Mouse (Mus musculus): ENCODE measurements around the gene Abcd3.
"Not testable (repeated sequence)": the region's sequence is repeated elsewhere in the genome, so short reads cannot be mapped to it uniquely, and the experiment has no call there.

Gene Abcd3

DNA sequence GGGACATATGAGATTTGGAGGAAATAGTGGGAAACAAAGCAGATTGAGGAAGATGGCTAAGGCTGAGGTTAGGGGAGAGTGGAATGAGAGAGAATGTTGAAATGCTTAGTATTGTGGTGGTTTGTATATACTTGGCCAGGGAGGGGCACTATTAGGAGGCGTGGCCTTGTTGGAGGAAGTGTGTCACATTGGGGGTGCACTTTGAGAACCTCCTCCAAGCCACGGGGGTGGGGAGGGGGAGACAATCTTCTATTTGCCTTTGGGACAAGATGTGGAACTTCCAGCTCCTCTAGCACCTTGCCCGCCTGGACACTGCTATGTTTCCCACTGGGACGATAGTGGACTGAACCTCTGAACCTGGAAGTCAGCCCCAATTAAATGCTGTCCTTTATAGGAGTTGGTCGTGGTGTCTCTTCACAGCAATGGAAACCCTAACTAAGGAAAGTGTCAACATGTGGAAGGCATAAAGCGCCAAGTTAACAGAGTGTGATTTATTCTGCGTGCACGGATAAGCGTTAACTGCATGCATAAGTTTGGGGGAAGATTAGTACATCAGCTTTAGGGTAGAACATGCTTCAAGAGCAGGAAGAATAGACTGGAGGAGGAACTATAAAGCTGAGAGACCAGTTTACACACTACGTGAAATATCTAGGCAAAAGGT lies 3.8 kb upstream of the Abcd3 start:
- DNase-seq (ENCODE audit: low read depth, low spot score): no peak

DNA sequence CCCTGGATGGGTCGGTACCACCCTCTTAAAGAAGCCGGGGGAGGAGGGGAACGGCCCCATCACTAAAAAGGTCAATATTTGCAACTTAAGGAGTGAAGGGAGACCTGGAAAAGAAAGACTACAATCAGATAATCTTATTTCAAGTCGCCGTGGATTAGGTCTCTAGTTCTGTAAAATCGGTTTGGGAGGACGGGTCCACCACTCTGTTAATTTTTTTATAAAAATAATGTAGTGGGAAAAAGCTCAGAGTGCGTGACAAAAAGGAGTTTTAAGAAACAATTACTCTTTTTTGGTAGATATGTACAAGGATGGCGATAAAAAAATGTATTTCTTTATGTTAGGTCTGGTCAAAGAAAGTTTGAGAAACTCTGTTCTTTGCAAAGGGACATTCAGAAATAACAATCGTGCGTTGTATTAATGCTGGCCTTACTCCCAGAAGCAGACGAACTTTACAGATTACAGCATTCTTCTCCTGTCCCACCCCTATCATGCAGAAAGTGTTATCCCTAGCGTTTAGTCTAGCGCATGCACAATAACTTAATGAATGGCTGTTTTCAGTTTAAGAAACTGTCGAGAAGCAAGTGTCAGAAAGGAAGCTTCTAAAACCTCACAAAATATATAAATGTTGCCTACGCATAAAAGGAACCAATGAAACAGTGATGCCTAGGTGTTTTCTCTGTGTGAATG lies 590 bp upstream of the Abcd3 start:
- no peak for DNase-seq (ENCODE audit: low read depth, low spot score)

- DNase-seq (ENCODE audit: low read depth, low spot score): no peak
Measured at GRCm38 (mm10) chr3:121814413-121814864, 663 bp downstream of the Abcd3 start.

DNA sequence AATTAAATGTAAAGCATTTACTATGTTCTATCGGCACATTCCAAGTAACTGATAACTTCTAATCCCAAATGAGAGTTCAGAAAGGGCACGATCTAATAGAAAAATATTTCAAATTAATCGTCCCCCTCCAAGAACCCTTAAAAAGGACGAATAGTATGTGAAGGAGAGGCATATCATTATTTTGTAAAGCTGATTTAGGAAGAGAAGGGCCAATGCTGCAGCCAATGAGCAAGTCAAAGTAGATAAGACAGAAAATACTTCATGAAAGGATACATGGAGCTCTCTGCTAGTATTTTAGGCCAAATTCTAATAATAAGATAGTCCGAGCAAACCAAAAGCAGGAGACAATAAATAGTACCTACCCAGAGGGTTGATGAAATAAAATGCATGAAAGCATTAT lies 1.3 kb downstream of the Abcd3 start:
- DNase-seq (ENCODE audit: low read depth, low spot score): no peak

GRCm38 (mm10) chr3:121808246-121808645 lies 6.9 kb downstream of the Abcd3 start:
- DNase-seq (ENCODE audit: low read depth, low spot score): no peak

GRCm38 (mm10) chr3:121794214-121794613 lies 20.9 kb downstream of the Abcd3 start:
- no peak for DNase-seq (ENCODE audit: low read depth, low spot score)

DNA sequence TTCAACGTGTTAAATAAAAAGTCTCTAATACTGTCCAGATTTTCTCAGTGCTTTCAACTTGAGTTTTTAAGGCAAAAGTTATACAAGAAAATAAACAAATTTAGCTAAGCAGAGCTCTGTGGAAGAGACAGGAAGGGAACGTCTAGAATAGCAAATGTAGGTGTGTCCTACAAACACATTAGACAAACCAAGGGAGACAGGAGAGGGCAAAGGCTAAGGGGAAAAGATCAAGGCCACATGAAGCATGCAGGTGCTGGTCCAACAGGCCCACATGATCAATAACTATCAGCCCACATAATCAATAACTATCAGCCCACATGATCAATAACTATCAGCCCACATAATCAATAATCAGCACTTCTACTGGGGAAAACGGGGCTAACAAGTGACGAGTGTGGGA lies 22.9 kb downstream of the Abcd3 start:
- DNase-seq (ENCODE audit: low read depth, low spot score): no peak

GRCm38 (mm10) chr3:121790442-121790841 lies 24.7 kb downstream of the Abcd3 start:
- no peak for DNase-seq (ENCODE audit: low read depth, low spot score)

DNA sequence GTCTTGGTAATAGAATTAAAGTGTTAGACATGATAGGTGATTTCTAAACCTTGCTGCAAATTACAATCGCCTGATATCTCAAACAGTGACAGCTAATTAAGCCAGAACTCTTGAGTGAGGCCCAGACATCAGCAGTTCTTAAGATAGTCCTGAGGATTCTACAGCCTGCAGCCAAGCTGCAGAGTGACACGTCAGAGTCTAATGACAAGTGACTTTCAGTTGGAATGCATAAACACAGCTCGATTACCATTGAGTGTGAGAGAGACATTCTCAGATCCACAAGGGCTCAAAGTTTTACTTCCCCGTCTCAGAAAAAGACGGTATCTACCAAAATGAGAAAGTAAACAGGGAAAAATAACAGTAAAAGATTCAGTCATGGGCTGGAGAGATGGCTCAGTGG lies 25.3 kb downstream of the Abcd3 start:
- DNase-seq (ENCODE audit: low read depth, low spot score): no peak

- no peak for DNase-seq (ENCODE audit: low read depth, low spot score)
Measured at GRCm38 (mm10) chr3:121783020-121783419, 32.1 kb downstream of the Abcd3 start.

DNA sequence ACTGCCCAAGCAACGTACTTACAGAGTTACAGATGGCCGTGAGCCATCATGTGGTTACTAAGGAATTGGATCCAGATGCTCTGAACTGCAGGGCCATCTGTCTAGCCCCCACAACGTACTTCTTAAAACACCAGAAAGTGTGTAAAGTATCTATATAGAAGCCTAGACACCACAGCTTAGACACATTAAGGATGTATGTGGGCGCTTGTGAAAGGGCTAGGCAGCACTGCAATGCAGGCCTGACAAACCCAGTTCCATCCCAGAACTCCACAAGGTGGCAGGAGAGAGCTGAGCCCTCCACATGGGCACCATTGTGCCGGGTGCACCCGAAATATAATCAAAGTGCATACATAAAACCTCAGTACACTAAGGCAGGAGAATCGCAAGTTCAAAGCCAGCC lies 37.2 kb downstream of the Abcd3 start:
- DNase-seq (ENCODE audit: low read depth, low spot score): no peak

DNA sequence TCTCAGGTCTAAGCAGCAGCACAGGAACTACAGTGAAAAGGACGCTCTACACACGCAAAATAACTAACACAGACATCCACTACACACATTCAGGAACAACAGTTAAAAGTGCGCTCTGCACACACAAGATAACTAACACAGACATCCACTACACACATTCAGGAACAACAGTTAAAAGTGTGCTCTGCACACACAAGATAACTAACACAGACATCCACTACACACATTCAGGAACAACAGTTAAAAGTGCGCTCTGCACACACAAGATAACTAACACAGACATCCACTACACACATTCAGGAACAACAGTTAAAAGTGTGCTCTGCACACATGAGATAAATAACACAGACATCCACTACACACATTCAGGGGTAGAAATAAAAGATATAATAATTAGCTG lies 41.8 kb downstream of the Abcd3 start:
- DNase-seq (ENCODE audit: low read depth, low spot score): not testable (repeated sequence)

GRCm38 (mm10) chr3:121768770-121769169 lies 46.3 kb downstream of the Abcd3 start:
- DNase-seq (ENCODE audit: low read depth, low spot score): no peak

DNA sequence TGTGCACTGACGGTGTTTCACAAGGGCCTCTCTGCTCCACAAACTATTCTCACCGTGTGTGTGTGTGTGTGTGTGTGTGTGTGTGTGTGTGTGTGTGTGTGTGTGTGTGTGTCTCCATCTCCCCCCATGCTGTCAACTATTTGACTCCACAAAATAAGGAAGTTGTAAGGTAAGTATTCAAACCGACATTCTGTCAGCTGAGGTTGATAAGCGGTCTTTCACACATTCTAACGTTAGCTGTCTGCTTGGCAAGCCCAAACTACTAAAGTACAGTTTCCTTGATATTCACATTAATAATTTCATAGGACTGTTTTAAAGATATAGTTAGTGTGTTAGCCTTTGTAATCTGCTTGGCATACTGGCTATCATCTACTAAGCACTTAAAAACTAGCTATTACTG lies 48.3 kb downstream of the Abcd3 start:
- no peak for DNase-seq (ENCODE audit: low read depth, low spot score)

- DNase-seq (ENCODE audit: low read depth, low spot score): no peak
Measured at GRCm38 (mm10) chr3:121766048-121766447, 49.1 kb downstream of the Abcd3 start.

DNA sequence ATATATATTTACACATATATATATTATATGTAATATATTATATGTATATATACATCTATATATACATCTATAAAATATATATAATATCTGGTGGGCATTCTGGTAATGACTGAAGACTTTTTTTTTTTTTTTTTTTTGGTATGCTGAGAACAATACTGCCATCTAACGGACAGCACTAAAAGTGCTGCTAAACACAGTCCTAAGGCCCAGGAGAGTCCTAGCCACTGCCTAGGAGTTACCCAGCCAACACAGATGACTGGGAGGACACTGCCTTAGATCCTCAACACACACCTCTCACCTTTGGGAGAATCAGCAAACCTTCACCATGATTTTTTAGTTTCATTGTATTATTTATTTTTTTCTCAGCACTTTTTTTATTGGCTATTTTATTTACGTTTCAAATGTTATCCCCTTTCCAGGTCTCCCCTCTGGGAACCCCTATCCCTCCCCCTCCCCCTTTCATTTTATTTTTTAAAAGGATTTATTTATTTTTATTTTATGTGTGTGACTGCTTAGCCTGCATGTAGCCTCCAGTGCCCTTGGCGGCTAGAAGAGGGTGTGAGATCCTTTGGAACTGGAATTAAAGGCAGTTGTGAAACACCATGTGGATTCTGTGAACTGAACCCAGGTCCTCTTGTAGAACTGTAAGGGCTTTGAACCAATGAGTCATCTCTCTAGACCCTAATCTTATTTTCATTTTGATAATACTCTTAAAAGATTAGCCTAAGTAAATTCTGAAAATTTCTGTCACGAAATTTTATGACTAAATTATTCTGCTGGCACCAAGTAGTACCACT lies 52.8 kb downstream of the Abcd3 start:
- DNase-seq (ENCODE audit: low read depth, low spot score): no peak

GRCm38 (mm10) chr3:121758373-121758772 lies 56.7 kb downstream of the Abcd3 start:
- no peak for DNase-seq (ENCODE audit: low read depth, low spot score)

DNA sequence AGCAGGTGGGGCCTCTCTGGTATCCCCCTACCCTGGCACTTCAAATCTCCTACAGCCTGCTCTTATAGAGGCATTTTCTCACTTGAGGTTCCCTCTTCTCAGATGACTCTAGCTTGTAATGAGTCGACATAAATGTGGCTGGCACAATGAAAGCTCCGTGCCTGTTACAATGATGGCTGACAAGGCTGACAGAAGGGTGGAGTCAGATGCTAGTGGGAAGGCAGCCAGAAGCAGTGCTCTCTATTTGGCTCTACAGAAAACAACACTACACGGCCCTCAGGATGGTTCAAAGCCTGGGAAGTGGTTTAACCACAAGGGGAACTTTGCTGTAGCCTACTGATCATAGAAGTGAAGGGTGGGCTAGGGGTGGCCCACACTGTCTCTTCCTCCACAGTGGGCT lies 60.0 kb downstream of the Abcd3 start:
- no peak for DNase-seq (ENCODE audit: low read depth, low spot score)

- not testable (repeated sequence) for DNase-seq (ENCODE audit: low read depth, low spot score)
Measured at GRCm38 (mm10) chr3:121754319-121755090, 60.6 kb downstream of the Abcd3 start.

GRCm38 (mm10) chr3:121741186-121741848 lies 73.8 kb downstream of the Abcd3 start:
- DNase-seq (ENCODE audit: low read depth, low spot score): not testable (repeated sequence)

GRCm38 (mm10) chr3:121739489-121740213 lies 75.5 kb downstream of the Abcd3 start:
- DNase-seq (ENCODE audit: low read depth, low spot score): no peak
